Mouse (Mus musculus) cerebellum, postnatal 10 days (tissue): ENCODE data around the gene Gm17334.

Experiments used
- DNase-seq, 2 experiments: peaks; one replicate each; pipeline ENCODE4 v3.0.0; 2021; ENCODE audit warnings: mixed read lengths in 2 of 2

Gene Gm17334

DNA sequence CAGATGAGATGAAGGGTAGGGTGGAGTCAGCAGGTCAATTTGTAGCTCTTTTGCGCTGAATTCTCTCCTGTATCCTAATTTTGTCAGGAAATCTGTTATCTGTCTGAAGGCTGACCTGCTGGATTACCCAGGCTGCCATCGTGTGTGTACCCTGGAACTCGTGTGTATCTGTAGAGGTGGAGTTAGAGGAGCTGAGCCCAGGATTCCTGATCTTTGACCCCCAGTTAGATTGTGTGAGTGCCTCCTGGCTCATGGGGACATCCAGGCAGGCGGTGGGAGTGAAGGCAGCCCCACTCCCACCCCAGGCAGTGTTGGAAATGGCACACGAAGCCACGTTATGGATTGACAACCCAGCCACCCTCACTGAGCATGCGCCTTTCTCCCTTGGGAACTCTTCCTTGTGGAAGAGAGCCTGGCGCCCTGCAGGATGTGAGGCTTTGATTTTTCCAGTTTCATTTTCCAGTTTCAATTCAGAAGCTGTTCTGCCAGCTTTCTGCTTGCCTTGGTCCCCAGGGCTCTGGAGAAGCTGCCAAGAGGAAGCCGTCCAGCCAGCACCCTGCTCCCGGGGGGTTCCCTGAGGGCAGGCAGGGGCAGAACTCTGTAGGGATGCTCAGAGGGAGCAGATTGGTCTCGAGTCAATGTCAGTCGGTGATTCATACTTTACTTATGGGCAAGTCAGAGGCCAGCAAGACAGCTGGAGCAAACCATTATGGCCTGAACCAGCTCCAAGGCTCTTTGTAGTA, 23.6 kb upstream of the Gm17334 start:
- DNase-seq: peak in 1 of 2 experiments; percentile 44

DNA sequence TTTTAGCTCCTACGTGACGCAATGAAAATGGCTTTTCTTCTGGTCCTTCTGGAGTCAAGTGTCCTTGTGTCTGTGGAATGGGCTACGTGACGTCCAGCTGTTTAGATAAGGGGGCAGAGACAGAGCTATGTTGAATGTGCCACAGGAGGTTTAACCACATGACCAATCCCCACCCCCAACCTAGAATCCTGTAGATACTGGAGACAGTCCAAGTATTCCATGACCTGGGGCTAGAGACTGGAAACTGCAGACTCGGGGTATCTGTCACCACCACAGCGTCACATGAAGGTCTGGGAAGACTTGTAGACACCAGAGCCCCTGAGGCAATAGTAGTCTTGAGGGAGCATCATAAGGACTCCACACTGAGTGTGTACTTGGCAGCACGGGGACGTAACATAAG, 22.8 kb upstream of the Gm17334 start:
- no peak for DNase-seq

- peak; percentile 43 to 60 for DNase-seq
Observed at GRCm38 (mm10) chr11:53794671-53795557, 21.9 kb upstream of the Gm17334 start.

- DNase-seq: peak; percentile 37 to 38
Observed at GRCm38 (mm10) chr11:53794015-53794414, 21.0 kb upstream of the Gm17334 start.

DNA sequence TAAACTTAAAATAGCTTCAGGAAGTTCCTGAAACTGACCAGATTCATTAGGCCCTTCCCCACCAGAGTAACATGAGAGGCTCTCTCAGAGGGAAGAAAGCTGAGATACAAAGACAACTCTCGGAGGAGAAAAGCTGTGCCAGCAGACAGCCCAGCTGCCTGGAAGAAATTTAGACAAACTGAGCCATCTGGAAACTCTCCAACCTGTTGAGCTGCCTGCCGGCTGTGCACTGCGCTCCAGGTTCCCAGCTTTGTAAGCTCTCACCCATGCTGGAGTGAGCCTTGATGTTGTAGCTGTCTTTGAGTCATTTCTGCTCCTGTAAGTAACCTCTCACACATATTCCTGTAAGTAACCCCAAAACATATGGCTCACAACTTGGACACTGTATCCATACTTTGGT, 20.0 kb upstream of the Gm17334 start:
- peak; percentile 77 for DNase-seq

DNA sequence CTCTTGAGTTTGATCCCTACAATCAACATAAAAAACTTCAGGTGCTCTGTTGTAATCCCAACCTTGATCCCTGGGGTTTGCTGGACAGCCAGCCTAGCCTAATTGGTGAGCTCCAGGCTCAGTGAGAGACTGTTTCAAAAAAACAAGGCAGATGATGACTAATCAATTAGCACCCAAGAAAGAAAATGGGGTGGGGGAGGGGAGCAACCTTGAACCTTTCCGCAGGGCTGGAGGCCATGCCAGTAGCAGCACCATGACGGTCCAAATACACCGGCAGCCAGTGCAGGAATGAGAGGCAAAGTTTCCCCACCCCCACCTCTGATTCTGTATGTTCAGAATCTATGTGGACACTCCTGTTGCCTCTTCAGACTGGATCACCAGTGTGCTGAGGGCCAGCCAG, 16.3 kb upstream of the Gm17334 start:
- DNase-seq: no peak

DNA sequence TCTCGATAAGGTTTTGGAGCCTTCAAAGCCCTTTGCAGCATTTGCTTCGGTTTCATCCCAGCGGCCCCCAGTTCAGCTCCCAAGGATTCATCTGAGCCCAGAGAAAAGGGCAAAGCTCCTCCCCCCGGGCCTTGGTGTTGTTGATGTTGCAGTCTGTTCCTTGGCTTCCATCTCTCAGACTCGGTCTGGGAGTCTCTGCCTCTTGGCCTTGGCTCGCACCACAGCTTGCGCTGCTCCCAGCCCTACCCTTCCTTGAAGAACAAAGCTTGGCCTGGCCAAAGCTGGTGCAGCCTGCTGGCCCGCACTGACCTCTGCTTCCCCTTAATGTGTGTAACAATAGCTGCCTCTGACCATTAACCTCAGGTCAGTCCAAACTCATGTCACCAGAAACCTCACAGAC, 15.2 kb upstream of the Gm17334 start:
- DNase-seq: peak in 1 of 2 experiments; percentile 25

DNA sequence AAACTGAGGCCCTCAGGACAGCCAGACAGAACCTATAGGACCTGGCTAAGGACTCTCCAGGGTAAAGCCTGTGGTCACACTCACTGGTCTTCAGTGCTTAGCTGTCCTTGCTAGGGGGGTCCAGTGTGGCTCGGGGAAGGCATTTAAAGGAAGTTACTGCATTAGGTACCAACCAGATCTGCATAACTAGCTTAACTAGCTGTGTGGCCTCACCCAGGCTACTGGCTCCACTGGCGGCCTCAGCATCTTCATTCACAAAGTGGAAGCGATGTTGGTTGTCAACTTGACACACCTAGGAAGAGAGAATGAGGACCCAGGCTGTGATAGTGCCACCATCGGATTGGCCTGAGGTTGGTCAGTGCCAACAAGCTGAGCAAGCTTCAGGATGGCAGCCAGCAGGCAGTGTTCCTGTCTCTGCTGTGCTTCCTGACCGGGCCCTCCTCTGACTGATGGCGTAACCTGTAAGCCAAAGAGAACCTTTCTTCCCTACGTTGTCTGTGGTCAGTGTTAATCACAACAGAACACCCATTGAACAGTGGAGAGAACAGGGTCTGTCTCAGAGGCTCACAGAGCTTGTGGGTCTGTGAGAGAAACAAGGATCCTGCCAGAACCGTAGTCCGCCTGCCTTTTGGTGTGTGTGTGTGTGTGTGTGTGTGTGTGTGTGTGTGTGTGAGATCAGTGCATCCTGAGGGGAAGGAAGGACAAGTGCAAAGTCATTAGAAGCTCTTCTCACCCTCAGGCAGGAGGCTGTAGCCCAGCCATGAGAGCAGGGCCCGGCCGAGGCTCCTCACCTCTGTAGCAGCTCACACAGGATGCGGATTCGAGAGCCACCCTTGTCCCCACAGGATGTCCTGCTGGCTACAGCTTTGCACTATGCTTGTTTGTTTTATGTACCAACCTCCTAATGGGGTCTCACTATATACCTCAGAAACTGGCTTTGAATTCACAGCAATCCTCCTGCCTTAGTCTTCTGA, 13.4 kb upstream of the Gm17334 start:
- DNase-seq: peak in 1 of 2 experiments; percentile 39

DNA sequence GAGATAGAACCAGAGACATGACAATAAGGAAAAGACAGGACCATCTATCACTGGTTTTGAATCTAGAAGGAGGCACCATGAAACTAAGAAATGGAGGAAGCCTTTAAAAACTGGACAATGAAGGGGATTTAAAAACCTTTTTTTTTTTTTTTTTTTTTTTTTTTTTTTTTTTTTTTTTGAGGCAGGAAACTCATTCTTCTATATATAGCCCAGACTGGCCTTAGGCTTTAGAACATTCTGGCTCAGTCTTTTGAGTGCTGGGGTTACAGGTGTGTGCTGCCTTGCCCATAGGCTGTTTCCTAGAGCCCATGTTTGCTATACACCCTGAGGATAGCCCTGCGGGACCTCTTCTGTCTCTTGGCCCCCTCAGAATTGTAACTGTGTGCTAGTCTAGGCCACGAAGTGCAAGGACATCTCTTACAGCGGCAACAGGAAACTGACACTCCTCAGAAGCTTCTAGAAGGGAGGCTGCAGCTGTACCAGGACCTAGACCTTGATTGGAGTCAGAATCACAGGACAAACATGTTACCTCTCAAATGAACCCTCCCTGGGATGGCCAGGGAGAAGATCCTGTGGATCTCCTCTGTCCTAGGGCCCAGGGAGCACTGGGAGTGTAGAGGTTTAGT, 12.4 kb upstream of the Gm17334 start:
- DNase-seq: no peak

GRCm38 (mm10) chr11:53783288-53783687, 10.3 kb upstream of the Gm17334 start:
- no peak for DNase-seq

- DNase-seq: no peak
Observed at GRCm38 (mm10) chr11:53781964-53782363, 9.0 kb upstream of the Gm17334 start.

DNA sequence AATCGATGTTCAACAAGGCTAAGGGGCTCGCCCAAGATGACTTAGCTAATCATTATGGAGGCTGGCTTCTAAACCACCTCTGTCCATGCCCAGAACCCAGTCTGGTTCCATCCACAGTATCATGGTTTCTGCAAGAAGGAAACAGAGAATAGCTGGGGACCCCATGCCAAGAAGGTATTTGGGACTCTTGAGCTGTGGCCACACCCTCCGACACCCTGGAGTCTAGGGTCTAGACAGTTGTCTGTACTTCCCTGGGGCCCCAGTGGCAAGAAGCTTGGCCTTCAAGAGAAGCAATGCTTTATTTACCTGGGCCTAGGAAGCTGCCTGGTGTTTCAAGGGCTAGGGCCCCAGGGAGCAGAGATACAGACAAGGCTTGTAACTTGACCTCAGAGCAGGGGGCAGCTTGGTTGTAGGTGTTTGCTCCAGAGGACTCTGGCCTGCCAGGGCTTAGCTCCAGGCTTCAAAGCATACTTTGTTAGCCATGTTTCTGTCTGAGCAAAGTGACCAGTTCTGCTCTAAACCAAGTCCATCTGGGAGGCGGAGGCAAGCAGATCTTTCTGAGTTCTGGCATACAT, 8.3 kb upstream of the Gm17334 start:
- no peak for DNase-seq

- no peak for DNase-seq
Observed at GRCm38 (mm10) chr11:53780262-53780661, 7.3 kb upstream of the Gm17334 start.

GRCm38 (mm10) chr11:53779808-53780207, 6.8 kb upstream of the Gm17334 start:
- no peak for DNase-seq

GRCm38 (mm10) chr11:53778455-53778854, 5.5 kb upstream of the Gm17334 start:
- no peak for DNase-seq

- DNase-seq: no peak
Observed at GRCm38 (mm10) chr11:53777736-53778135, 4.7 kb upstream of the Gm17334 start.

GRCm38 (mm10) chr11:53774659-53775255, 1.8 kb upstream of the Gm17334 start:
- DNase-seq: no peak

GRCm38 (mm10) chr11:53773641-53774360, 814 bp upstream of the Gm17334 start:
- DNase-seq: no peak

GRCm38 (mm10) chr11:53772536-53772935, 451 bp downstream of the Gm17334 start:
- no peak for DNase-seq

DNA sequence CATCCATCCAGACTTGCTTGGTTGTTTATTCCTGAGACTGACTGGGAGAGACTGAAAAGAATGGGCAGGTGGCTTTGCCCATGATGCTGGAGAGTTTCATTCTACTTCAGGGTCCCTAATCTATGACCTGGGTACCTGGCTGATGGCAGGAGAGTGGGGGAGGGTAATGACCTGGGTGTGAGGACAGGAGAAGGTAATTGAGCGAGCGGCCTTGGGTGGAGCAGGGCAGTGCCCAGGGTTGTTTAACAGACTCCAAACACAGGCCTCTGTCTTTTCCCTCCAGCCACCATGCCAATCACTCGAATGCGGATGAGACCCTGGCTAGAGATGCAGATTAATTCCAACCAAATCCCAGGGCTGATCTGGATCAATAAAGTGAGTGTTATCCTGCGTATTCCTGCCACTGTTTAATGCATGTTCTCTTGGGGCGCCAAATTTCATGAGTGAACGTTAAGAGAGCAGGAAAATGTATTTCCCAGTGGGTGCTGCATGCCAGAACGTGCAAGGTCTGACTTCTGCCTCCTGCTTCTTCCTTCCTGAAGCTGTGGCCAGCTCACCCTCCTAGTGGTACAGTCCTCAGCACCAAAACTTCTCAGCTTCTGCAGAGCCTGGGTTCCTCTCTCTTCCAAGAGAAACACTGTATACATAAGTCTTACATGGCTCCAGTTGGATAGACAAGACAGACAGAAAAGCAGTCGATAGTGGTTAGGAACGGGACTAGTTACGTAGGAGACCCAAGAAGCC, 1.8 kb downstream of the Gm17334 start:
- no peak for DNase-seq
